Mouse (Mus musculus): ENCODE measurements around the gene Lmntd1. TPM values are rescaled to one million over a fixed set of nuclear protein-coding genes. Genes with fewer than 3 reads are reported as not detected.

Gene Lmntd1
- polyA plus RNA-seq, 1 experiment from 2014 or later = 0.33 TPM

- no peak overlapping the region for H3K27ac ChIP-seq (ENCODE audit: low read depth, low read length)
- H3K9ac ChIP-seq (ENCODE audit: low read length) = no peak overlapping the region
- H3K9me3 ChIP-seq (ENCODE audit: control insufficient read depth, low read length) = no peaks in the 10 kb centered on the region
- no peaks in the 10 kb centered on the region for H3K27me3 ChIP-seq (ENCODE audit: control insufficient read depth, insufficient read depth, low read length)
- no peak for DNase-seq (ENCODE audit: low spot score)
- WGBS = 82% methylated on average over 3 of the region's 3 CpGs
- H3K4me2 ChIP-seq (ENCODE audit: low read depth, low read length, severe bottlenecking) = no peak overlapping the region
- no peaks in the 10 kb centered on the region for H3K36me3 ChIP-seq (ENCODE audit: control insufficient read depth, insufficient read depth, low read length)
- H3K4me1 ChIP-seq (replicated peaks; ENCODE audit: control insufficient read depth, insufficient read depth, low read length) = no peaks in the 10 kb centered on the region
- ATAC-seq (replicated peaks; ENCODE audit: low FRiP score) = no peak
- H3K4me3 ChIP-seq (ENCODE audit: low read depth, low read length) = no peak overlapping the region
These were observed 1.5 kb downstream of the Lmntd1 start for GRCm38 (mm10) chr6:145612611-145613010.

- no peaks in the 10 kb centered on the region for H3K9me3 ChIP-seq (ENCODE audit: control insufficient read depth, low read length)
- H3K4me2 ChIP-seq (ENCODE audit: low read depth, low read length, severe bottlenecking) = no peak overlapping the region
- no peaks in the 10 kb centered on the region for H3K36me3 ChIP-seq (ENCODE audit: control insufficient read depth, insufficient read depth, low read length)
- H3K9ac ChIP-seq (ENCODE audit: low read length) = no peak overlapping the region
- 75% methylated on average over 5 of the region's 5 CpGs for WGBS
- H3K4me1 ChIP-seq (replicated peaks; ENCODE audit: control insufficient read depth, insufficient read depth, low read length) = no peaks in the 10 kb centered on the region
- H3K27ac ChIP-seq (ENCODE audit: low read depth, low read length) = no peak overlapping the region
- ATAC-seq (replicated peaks; ENCODE audit: low FRiP score) (no peak), DNase-seq (ENCODE audit: low spot score) (no peak)
- no peak overlapping the region for H3K4me3 ChIP-seq (ENCODE audit: low read depth, low read length)
- no peaks in the 10 kb centered on the region for H3K27me3 ChIP-seq (ENCODE audit: control insufficient read depth, insufficient read depth, low read length)
These were observed 3.2 kb downstream of the Lmntd1 start for GRCm38 (mm10) chr6:145610901-145611300.

- Histone ChIP-seq H3K4me1 (replicated peaks; ENCODE audit: control insufficient read depth, insufficient read depth, low read length) (no peaks in the 10 kb centered on the region), H3K27ac (ENCODE audit: low read depth, low read length) (no peak overlapping the region), H3K36me3 (ENCODE audit: control insufficient read depth, insufficient read depth, low read length) (no peaks in the 10 kb centered on the region), H3K4me3 (ENCODE audit: low read depth, low read length) (no peak overlapping the region), H3K9me3 (ENCODE audit: control insufficient read depth, low read length) (no peaks in the 10 kb centered on the region), H3K4me2 (ENCODE audit: low read depth, low read length, severe bottlenecking) (no peak overlapping the region), H3K9ac (ENCODE audit: low read length) (no peak overlapping the region), H3K27me3 (ENCODE audit: control insufficient read depth, insufficient read depth, low read length) (no peaks in the 10 kb centered on the region)
- WGBS = 91% methylated on average over 5 of the region's 5 CpGs
- ATAC-seq (replicated peaks; ENCODE audit: low FRiP score) (no peak), DNase-seq (ENCODE audit: low spot score) (no peak)
These were observed 5.4 kb downstream of the Lmntd1 start for GRCm38 (mm10) chr6:145608693-145609092.

GRCm38 (mm10) chr6:145607746-145608145 is 6.4 kb downstream of the Lmntd1 start:
- Histone ChIP-seq H3K27me3 (ENCODE audit: control insufficient read depth, insufficient read depth, low read length) (no peaks in the 10 kb centered on the region), H3K36me3 (ENCODE audit: control insufficient read depth, insufficient read depth, low read length) (no peaks in the 10 kb centered on the region), H3K4me3 (ENCODE audit: low read depth, low read length) (no peak overlapping the region), H3K4me2 (ENCODE audit: low read depth, low read length, severe bottlenecking) (no peak overlapping the region), H3K27ac (ENCODE audit: low read depth, low read length) (no peak overlapping the region), H3K4me1 (replicated peaks; ENCODE audit: control insufficient read depth, insufficient read depth, low read length) (no peaks in the 10 kb centered on the region), H3K9me3 (ENCODE audit: control insufficient read depth, low read length) (no peaks in the 10 kb centered on the region), H3K9ac (ENCODE audit: low read length) (no peak overlapping the region)
- DNase-seq (ENCODE audit: low spot score) (no peak), ATAC-seq (replicated peaks; ENCODE audit: low FRiP score) (no peak)
- 92% methylated on average over 4 of the region's 4 CpGs for WGBS

- Histone ChIP-seq H3K36me3 (ENCODE audit: control insufficient read depth, insufficient read depth, low read length) (no peaks in the 10 kb centered on the region), H3K4me1 (replicated peaks; ENCODE audit: control insufficient read depth, insufficient read depth, low read length) (no peaks in the 10 kb centered on the region), H3K27me3 (ENCODE audit: control insufficient read depth, insufficient read depth, low read length) (no peaks in the 10 kb centered on the region), H3K4me2 (ENCODE audit: low read depth, low read length, severe bottlenecking) (no peak overlapping the region), H3K27ac (ENCODE audit: low read depth, low read length) (no peak overlapping the region), H3K9me3 (ENCODE audit: control insufficient read depth, low read length) (no peaks in the 10 kb centered on the region), H3K9ac (ENCODE audit: low read length) (no peak overlapping the region), H3K4me3 (ENCODE audit: low read depth, low read length) (no peak overlapping the region)
- ATAC-seq (replicated peaks; ENCODE audit: low FRiP score) = no peak
- no peak for DNase-seq (ENCODE audit: low spot score)
- 44% methylated on average over 3 of the region's 3 CpGs for WGBS
These were observed 8.9 kb downstream of the Lmntd1 start for GRCm38 (mm10) chr6:145605203-145605602.

- Histone ChIP-seq H3K4me2 (ENCODE audit: low read depth, low read length, severe bottlenecking) (no peak overlapping the region), H3K36me3 (ENCODE audit: control insufficient read depth, insufficient read depth, low read length) (no peaks in the 10 kb centered on the region), H3K9me3 (ENCODE audit: control insufficient read depth, low read length) (no peaks in the 10 kb centered on the region), H3K27ac (ENCODE audit: low read depth, low read length) (no peak overlapping the region), H3K9ac (ENCODE audit: low read length) (no peak overlapping the region), H3K27me3 (ENCODE audit: control insufficient read depth, insufficient read depth, low read length) (no peaks in the 10 kb centered on the region), H3K4me3 (ENCODE audit: low read depth, low read length) (no peak overlapping the region), H3K4me1 (replicated peaks; ENCODE audit: control insufficient read depth, insufficient read depth, low read length) (no peaks in the 10 kb centered on the region)
- DNase-seq (ENCODE audit: low spot score) (no peak), ATAC-seq (replicated peaks; ENCODE audit: low FRiP score) (no peak)
- WGBS = 87% methylated on average over 4 of the region's 4 CpGs
These were observed 9.5 kb downstream of the Lmntd1 start for GRCm38 (mm10) chr6:145604648-145605047.

GRCm38 (mm10) chr6:145604126-145604525 is 10.0 kb downstream of the Lmntd1 start:
- H3K36me3 ChIP-seq (ENCODE audit: control insufficient read depth, insufficient read depth, low read length) = no peaks in the 10 kb centered on the region
- no peak overlapping the region for H3K4me2 ChIP-seq (ENCODE audit: low read depth, low read length, severe bottlenecking)
- no peak overlapping the region for H3K4me3 ChIP-seq (ENCODE audit: low read depth, low read length)
- no peak overlapping the region for H3K27ac ChIP-seq (ENCODE audit: low read depth, low read length)
- no peak overlapping the region for H3K9ac ChIP-seq (ENCODE audit: low read length)
- WGBS = 38% methylated on average over 2 of the region's 2 CpGs
- ATAC-seq (replicated peaks; ENCODE audit: low FRiP score) (no peak), DNase-seq (ENCODE audit: low spot score) (no peak)
- no peaks in the 10 kb centered on the region for H3K4me1 ChIP-seq (replicated peaks; ENCODE audit: control insufficient read depth, insufficient read depth, low read length)
- no peaks in the 10 kb centered on the region for H3K27me3 ChIP-seq (ENCODE audit: control insufficient read depth, insufficient read depth, low read length)
- H3K9me3 ChIP-seq (ENCODE audit: control insufficient read depth, low read length) = no peaks in the 10 kb centered on the region

- H3K9me3 ChIP-seq (ENCODE audit: control insufficient read depth, low read length) = no peaks in the 10 kb centered on the region
- H3K36me3 ChIP-seq (ENCODE audit: control insufficient read depth, insufficient read depth, low read length) = no peaks in the 10 kb centered on the region
- no peak for ATAC-seq (replicated peaks; ENCODE audit: low FRiP score)
- H3K4me3 ChIP-seq (ENCODE audit: low read depth, low read length) = no peak overlapping the region
- H3K4me2 ChIP-seq (ENCODE audit: low read depth, low read length, severe bottlenecking) = no peak overlapping the region
- H3K4me1 ChIP-seq (replicated peaks; ENCODE audit: control insufficient read depth, insufficient read depth, low read length) = no peaks in the 10 kb centered on the region
- H3K9ac ChIP-seq (ENCODE audit: low read length) = no peak overlapping the region
- H3K27me3 ChIP-seq (ENCODE audit: control insufficient read depth, insufficient read depth, low read length) = no peaks in the 10 kb centered on the region
- DNase-seq (ENCODE audit: low spot score) = no peak
- H3K27ac ChIP-seq (ENCODE audit: low read depth, low read length) = no peak overlapping the region
- WGBS = 70% methylated on average over 11 of the region's 11 CpGs
These were observed 15.1 kb downstream of the Lmntd1 start for GRCm38 (mm10) chr6:145598794-145599555.

GRCm38 (mm10) chr6:145595905-145596304 is 18.2 kb downstream of the Lmntd1 start:
- Histone ChIP-seq H3K4me2 (ENCODE audit: low read depth, low read length, severe bottlenecking) (no peak overlapping the region), H3K27me3 (ENCODE audit: control insufficient read depth, insufficient read depth, low read length) (no peaks in the 10 kb centered on the region), H3K4me1 (replicated peaks; ENCODE audit: control insufficient read depth, insufficient read depth, low read length) (no peaks in the 10 kb centered on the region), H3K27ac (ENCODE audit: low read depth, low read length) (no peak overlapping the region), H3K4me3 (ENCODE audit: low read depth, low read length) (no peak overlapping the region), H3K9me3 (ENCODE audit: control insufficient read depth, low read length) (no peaks in the 10 kb centered on the region), H3K36me3 (ENCODE audit: control insufficient read depth, insufficient read depth, low read length) (no peaks in the 10 kb centered on the region), H3K9ac (ENCODE audit: low read length) (no peak overlapping the region)
- 83% methylated on average over 4 of the region's 4 CpGs for WGBS
- ATAC-seq (replicated peaks; ENCODE audit: low FRiP score) (no peak), DNase-seq (ENCODE audit: low spot score) (no peak)
